Mouse (Mus musculus) skeletal muscle tissue, adult 2 months (tissue): ENCODE measurements around the gene C1rl.
A peak's percentile ranks its signal among the peaks of the same experiment; 100 is the strongest.
"Not testable (repeated sequence)": the region's sequence is repeated elsewhere in the genome, so short reads cannot be mapped to it uniquely, and the experiment has no call there.

Source experiments
- DNase-seq: peaks from one replicate; pipeline ENCODE4 v3.0.0-alpha.2; 2012; ENCODE audit warnings: low read depth, low spot score

Gene C1rl

DNA sequence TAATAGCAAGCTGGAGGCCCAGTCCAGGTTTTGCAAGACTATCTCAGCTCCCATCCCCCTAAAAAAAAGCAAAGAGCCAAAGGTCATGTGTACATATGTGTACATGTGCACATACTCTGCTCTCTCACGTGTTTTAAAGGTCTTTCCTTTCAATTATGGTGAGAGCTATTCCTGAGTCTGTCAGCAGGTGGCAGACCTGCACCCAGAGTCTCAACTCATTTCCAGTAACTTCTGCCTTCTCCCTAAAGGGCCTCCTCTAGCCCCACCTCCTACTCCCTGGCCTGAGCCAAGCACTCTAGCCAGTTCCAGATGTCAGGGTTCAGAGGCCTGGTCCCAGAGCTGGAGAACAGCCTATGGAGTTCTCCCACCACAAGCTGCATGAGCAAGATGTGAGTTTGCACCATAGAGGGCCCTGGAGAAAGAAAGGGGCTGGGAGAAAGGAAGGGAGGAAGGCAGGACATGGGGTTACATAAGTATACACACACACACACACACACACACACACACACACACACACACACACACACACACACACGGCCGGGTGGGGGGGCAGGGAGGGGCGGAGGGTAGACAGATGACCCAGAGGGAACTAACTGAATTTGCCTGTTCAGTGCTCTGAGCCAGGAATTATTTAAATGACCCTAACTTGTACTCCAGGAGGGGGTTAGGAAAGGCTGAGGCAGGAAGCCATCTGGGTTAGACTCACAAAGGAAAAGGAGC is at the start of gene C1rl:
Gene C1rl (plus strand): TSS at position 272 of the 720 bp plus-strand sequence.
- peak; percentile 88 for DNase-seq

DNA sequence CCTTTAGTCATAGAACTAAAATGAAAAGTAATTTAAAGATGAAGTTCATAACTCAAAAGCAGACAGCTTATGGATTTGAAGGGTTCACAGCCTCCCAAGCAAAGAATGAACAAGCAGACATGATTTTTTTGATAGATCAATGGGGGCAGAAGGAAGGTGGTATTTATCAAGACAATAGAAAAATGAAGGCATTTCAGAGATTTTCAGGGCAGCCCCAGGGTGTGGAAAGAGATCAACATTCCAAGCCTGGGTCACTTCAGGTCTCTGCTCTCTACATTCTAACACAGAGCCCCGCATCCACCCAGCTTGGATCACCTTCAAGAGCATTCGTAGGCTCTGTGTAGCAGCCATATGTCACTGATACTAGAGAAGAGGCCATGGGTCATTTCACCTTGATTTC is 49.6 kb upstream of the C1rl start:
- DNase-seq, result no peak

DNA sequence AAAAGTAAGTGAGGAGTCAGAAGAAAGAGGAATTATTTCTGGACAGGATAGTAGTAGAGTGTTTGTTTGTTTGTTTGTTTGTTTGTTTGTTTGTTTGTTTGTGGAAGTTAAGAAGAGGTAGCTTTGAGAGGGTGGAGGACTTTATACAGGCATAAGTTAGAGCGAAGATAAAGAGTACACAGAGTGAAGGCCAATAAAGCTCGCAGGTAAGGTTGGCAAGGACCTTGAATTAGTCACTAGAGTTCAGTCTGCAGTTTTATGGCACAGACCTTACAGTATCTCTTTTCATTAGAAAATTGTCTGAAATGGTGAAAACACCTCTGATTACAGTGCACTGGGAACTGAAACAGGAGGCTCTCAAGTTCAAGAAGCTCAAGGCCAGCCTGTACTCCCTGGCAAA is 46.9 kb upstream of the C1rl start:
- no peak for DNase-seq

DNA sequence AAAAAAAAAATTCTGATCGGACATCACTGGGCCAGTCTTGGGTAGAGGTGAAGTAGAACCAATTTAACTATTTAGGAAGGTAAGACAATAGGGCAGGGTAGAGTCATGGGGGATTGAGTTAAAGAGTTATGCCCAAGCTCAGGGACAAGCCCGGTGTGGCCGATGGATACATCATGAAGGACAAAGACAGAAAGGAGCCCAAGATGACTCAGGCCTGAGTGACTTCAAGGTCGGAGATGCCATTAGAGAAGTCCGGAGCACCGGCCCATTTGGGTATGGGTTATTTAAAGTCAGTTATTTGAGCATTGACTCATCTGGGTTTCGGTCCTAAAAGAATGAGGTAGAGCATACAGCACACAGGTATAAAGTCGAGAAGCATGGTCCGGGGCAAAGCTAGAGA is 46.5 kb upstream of the C1rl start:
- no peak for DNase-seq

DNA sequence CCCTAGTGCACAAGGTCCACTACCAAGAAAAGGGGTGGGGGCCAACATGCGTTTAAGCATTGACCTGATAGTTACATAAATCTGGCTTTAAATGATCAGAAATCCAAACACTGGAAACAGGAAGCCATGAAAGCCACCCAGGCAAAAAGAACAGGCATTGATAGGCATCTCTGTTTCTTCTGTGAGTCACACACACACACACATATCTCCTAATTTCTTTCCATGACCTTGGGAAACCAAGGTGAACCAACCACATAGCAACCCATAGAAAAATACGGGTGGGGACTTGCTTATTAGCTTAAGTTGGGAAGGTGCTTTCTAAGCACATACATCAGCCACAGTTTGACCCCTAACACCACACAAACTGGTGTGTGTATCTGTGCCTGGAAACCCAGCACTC is 45.6 kb upstream of the C1rl start:
- no peak for DNase-seq

DNA sequence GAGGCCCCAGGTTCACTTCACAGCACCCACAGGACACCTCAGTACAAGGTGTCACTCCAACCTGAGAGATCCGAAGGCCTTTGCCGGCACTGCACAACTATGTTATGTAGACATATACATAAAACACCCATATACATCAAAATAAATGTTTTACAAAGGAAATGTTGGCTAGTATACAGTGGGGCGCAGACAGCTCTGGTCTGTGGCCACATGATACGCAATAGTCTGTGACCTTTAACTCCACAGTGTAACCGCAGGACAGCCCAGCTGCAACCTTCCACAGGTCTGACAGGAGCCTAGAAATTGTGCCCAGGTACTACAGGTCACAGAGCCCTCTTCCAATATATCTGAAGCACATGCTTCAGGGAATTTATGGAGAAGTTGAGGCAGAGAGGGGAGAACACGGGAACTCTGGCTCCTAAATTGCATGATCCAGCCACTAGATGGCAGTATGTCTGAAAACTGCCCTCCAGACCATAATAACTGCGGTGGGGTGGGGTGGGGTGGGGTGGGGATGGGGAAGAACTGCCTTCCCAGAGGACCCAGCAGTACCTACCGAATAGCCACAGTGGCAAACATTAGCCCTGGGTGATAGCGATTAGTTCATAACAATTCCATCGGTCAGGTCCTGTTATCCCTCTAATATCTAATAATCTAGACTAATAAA is 44.6 kb upstream of the C1rl start:
- DNase-seq, result no peak

DNA sequence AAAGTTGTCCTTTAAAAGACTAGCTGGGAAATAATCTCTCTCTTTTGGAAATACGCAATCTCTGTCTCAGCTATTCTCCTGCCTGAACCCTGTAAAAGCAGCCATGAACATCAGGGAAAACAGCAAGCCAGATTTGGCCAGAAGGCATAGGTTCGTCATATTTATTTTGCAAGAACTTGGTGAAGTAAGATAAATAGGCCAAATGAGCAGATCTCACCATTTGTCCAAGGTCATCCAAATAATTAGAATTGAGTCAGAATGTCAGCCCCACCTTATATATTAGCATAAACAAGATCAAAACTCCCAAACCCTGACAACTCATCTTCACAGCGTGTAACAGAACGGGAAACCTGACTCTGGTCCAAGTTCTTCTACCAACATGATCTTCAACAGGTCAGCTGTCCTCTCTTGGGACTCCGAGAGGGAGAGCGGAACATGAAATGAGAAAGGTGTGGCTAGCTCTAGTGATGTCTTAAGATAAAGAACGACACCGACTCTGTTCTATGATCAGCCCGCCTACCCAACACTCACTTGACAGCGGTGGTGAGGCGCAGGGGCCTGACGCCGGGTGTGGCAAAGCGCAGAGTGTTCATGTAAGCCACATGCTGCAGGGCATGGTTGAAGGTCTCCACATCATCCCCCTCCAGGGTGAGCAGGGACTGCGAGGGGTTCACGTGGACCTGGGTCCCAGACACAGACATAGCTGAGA is 43.8 kb upstream of the C1rl start:
- DNase-seq, result no peak

DNA sequence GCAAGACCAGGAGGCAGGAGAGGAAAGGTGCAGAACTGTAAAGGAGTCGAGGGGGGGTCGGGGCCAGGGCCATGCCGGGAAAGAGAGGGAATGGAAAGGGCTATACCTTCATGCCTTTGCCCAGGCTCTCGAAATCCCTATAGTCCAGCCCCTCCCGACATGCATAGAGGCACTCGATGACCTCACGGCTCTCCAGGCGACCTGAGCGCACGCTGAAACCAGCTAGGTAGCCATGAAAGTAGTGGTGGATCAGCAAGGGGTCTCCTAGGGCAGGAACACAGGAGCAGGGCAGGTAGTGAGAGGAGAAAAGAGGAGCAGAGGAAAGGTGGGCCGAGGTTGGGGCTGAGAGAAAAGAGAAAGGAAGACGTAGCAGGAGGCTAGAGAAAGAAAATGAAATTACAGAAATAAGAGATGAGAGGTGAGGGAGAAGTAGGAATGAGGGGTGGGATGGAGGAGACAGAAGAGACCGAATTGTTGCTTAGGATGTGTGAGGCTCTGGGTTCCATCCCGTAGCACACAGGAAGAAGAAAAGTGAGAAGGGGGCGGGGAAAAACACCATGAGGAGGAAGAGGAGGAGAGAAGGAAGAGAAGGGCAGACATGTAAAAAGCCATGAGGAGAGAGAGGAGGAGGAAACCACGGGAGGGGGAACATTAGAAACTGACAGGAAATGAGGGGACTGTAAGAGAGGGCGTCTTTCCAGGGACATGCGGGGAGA is 43.1 kb upstream of the C1rl start:
- DNase-seq, result no peak

DNA sequence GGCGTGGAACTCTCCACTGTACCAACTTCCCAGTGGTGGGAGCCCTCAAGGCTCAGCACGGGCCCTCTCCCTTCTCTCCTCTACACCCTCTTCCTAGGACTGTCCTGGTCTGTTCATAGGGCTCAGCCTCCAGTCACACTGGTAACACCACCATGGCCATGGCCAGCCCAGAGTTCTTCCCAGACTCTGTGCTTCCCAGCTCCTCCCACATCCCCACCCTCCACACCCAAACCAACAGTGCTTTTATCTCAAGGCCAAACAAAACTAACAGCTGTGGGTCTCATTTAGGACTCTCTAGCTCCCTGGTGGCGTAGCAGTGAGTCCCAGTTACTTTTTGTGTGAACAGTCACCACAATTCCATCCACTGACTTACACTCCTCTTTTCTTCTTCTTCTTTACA is 40.9 kb upstream of the C1rl start:
- DNase-seq, result no peak

DNA sequence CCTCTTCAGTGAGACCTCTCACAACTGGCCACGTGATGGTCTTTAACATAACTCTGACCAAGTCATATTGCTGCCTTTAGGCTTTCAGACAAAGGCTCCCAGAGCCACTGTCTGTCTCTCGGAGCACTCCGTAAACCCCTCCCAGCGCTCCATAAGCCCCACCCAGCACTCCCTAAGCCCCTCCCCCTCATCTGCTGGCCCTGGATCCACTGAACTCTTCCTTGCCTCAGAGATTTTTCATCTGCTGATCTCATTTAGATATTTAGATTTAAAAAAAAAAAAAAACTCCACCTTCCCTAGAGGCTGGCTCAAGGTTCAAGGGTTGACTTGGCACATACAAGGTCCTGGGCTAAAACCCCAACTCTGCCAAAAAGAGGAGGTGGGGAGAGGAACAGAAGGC is 39.2 kb upstream of the C1rl start:
- DNase-seq, result no peak

DNA sequence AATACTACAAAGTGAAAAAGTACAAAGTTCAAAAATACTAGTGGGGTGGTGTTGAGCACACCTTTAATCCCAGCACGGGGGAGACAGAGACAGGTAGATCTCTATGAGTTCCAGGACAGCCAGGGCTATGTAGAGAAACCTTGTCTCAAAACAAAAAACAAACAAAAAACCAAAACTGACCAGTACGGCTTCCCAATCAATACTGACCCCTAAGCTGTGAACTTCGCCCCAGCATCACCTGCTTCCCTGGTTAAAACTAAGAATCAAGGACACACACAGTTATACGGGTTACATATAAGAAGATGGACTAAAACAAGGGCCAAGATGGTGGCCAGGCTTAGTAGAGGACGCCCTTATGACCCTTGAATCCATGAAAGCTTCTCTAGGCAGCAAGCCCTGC is 36.7 kb upstream of the C1rl start:
- no peak for DNase-seq

DNA sequence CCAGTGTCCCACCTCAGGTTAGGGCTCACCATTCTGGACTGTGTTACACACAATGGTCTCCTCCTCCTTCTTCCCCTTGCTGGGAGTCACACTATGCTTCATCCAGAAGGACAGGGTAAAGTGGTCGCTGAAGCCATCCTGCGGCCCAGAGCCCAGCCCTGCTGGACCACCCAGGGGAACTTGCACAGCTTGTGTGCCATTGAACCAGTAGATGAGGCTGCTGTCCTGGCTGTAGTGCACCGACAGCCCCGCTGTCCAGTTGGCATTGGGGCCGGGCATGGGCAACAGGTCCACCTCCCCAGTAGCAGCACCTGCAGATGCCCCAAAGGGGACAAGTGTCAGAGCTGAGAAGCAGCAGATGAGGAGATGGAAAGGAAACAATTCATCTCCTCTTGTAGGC is 35.1 kb upstream of the C1rl start:
- no peak for DNase-seq

DNA sequence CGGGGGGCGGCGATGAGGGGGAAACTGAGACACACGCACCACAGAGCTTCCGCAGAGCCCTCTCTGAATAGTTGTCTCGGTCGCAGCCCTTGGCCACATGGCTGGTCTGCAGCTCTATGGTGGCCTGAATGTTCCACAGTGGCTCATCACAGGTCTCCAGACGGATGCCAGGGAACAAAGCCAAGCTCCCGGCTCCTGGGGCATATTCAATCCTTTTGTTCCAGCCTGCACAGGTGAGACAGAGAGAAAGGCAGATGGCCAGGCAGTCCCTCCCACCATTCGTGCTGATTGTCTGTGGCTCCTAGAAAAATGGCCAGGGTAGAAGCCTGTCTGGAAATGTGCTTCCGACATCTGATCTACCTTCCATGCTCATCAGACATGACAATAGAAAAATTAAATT is 34.4 kb upstream of the C1rl start:
- no peak for DNase-seq

DNA sequence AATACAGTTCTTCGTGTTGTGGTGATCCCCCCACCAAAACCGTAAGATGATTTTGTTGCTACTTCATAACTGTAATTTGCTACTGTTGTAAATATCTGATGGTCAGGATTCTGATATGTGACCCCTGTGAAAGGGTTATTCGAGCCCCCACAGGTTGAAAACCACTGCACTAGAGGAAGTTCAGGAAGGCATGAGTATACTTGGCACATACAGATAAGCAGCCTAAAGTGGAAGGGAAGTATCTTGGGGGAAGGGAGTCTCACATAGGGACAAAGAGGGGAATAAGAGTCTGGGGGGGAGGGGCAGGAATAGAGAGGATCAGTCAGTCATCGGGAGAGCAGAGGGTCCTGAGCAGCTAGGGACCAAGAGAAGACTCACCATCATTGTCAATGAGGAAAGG is 33.5 kb upstream of the C1rl start:
- no peak for DNase-seq

DNA sequence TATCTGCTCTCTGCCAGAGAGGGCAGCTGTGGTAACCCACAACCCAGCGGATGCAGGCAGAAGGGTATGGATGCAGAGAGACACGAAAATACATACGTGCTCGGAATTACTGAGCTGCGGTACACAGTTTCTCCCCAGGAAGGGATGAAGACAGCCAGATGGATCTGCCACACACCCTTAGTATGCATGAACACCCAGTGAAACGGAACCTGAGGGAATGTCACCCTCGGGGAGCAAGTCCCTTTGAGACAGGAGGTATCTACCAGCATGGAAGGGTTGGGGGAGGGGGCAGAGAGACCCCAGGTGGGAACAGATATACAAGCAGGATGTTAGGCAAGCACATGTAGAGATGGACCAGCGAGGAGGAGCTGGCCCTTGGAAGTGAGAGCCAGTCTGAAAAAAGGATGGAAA is 29.0 kb upstream of the C1rl start:
- DNase-seq, result no peak

DNA sequence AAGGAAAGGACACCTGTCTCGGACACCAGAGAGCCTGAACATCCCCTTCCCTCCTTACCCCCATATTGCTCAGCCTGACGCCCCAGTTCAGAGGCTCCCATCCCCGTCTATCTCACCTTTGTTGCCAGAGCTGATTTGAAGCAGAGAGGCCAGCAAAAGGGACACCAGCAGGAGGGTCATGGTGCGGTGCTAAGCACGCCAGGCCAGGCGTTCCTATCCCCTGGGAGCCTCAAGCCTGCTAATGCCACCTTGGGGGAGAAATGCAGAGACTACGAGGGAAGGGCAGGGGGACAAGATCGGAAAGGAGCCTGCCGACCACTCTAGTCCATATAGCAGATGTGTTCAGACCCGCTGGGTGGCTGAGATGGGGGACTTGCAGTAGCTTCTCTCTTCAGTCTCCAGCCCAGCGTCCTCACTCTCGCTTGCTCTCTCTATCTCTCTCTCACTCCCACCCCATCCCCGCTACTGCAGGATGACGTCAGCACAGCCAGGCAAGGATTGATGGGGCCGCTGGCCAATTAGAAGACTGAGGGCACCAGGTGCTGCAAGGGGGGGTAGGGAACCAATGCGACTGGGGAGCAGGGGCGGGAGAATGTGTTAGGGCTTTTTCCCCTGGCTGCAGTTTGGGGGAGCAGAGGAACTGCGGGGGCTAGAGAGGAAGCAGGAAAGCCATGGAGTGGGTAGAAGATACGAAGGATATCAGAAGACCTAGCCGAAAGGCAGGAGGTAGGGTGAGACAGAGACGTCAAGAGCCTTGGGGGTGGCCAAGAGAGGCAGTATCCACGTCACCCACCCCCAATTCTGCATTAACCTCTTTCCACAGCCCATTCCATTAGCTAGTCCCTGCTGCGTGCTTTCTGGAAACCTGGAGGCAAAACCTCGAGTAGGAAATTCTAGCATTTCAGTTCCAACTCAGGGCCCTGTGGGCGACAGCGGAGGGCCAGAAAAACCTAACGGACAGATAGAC is 28.3 kb upstream of the C1rl start, which contains the start of gene Clstn3:
Gene Clstn3 (minus strand): TSS at position 490 of the 967 bp plus-strand sequence.
- DNase-seq, result peak; percentile 46

DNA sequence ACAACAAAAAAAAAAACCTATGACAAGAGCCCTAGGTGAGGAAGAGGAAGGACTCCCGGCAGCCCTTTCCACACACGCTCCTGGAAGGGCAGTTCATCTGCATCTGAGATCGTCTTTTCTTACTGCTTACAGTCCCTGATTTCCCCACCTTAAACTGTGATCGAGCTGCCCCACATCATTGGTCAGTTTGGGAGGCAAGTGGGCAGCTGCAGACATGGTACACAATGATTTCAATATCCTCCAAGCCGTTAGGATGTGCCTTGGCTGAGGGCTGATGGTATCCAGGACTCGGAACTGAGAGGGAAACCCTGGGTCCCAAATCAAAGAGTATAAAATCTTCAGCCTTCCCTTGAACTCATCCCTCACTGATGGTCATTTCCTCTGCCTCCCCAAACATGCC is 27.6 kb upstream of the C1rl start:
- no peak for DNase-seq

DNA sequence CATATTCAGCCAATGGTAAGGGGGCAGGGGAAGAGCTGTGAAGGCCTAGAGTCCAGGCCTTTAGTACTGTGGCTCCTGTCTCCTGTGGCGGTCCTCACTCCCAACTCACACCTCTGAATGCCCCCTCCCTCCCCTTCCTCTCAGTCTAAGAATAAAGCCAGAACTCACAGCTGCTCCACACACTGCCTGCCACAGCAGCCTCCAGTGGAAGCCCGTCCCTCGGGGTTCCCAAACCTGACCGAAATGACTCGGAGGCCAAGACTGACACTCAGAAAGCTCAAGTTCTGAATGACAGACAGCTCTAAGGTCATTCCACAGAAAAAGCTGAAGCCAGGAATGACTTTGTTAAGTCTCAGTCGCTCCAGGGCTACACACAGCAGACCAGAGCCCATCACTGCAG is 27.2 kb upstream of the C1rl start:
- DNase-seq, result no peak

DNA sequence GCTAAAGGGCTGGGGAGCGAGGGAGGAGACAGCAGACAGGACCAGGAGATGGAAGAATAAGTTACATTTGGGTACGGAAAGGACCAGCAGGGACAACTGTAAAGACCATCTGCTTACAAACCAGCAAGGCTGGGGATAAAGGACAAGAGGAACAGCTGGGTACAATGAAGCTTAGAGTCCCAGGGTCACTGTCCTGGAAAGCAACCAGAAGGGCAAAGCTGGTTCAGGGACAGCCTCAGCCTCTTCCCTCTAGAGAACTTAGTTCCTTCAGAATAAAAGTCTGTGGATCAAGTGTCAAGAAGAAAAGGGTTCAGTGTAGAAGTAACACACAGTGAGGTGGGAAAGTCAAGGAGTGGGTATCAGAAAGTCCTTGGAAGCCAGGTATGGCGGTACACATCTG is 21.8 kb upstream of the C1rl start:
- DNase-seq, result no peak

DNA sequence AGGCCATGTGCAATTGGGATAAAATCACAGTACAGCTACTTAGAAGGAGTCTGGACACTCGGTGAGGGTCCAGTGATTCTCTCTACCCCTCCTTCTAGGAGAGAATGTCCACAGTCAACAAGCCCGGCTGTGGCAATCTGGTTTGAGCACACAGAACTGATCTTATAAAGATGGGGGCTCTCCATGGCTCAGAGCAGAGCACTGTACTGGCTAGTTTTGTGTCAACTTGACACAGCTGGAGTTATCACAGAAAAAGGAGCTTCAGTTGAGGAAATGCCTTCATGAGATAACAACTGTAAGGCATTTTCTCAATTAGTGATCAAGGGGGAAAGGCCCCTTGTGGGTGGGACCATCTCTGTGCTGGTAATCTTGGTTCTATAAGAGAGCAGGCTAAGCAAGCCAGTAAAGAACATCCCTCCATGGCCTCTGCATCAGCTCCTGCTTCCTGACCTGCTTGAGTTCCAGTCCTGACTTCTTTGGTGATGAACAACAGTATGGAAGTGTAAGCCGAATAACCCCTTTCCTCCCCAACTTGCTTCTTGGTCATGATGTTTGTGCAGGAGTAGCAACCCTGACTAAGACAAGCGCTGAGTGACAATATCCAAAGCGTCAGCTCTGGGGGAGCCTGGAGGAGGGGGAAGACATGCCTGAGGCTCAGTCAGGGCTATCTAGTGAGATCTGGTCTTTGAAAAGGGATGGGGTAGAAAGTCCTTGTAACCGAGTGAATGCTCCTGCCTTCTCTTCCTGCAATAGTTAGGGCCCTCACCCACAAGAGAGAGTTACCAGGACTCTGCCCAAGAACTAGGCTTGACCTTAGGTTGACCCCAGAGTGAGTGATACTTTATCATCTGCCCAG is 20.9 kb upstream of the C1rl start:
- DNase-seq, result not testable (repeated sequence)
